Mouse (Mus musculus) bone marrow, adult 2 months (tissue): ENCODE results near the gene Snta1.

Experiments used
- CTCF ChIP-seq: fragments of 200-500 bp; IDR thresholded peaks from 2 replicates; pipeline ENCODE4 v1.5.1; 2011; ENCODE audit warnings: low read length, control low read depth; ENCODE audit not compliant: control insufficient read depth, insufficient read depth
- POLR2A ChIP-seq: fragments of 200-500 bp; IDR thresholded peaks from 2 replicates; pipeline ENCODE4 v1.6.1; 2011; ENCODE audit warnings: low read depth, mild to moderate bottlenecking, control low read depth, low read length, borderline replicate concordance; ENCODE audit not compliant: control insufficient read depth

DNA sequence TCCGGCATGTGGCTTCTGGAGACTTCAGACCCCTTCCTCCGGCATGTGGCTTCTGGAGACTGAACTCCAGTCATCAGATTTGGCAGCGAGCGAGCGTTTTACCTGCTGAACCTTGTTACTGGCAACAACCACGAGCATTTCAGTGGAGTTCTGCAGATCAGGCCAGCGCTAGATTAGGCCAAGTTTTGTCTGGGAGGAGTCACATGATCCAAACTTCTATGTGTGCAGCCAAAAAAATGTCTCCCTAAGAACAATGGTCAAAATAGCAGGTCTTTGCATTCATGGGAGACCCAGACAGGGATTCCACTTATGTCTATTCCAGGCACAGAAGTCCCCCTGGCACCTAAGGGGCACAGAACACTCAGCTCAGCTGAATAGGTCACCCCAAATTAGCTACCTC, 9.6 kb downstream of the Snta1 start:
- TF ChIP-seq CTCF = no peak
- TF ChIP-seq POLR2A = no peak
